Mouse (Mus musculus): ENCODE measurements around the gene Hoxd11.

The Hoxd11 gene

DNA sequence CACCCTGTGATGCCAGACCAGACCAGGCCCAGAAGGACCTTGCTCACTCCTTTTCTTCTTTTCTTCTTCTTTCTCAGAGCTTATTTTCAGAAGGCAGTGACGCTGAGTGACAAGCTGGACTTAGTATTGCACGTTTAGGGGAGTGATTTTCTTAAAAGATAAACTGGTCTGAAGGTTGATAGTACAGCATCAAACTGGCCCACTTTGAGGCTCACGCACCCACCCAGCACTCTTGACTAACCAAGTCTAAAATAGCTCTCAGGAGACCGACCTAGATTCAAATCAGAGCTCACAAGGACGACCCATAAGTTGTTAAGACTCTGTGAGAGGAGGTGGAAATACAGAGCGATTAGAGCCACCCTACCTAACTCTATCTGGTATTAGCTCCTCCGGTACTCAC is 12.9 kb upstream of the Hoxd11 start:
- no peak for DNase-seq (ENCODE audit: low read depth)

- DNase-seq (ENCODE audit: low read depth): no peak
Observed at GRCm38 (mm10) chr2:74667191-74667841, 12.0 kb upstream of the Hoxd11 start.

DNA sequence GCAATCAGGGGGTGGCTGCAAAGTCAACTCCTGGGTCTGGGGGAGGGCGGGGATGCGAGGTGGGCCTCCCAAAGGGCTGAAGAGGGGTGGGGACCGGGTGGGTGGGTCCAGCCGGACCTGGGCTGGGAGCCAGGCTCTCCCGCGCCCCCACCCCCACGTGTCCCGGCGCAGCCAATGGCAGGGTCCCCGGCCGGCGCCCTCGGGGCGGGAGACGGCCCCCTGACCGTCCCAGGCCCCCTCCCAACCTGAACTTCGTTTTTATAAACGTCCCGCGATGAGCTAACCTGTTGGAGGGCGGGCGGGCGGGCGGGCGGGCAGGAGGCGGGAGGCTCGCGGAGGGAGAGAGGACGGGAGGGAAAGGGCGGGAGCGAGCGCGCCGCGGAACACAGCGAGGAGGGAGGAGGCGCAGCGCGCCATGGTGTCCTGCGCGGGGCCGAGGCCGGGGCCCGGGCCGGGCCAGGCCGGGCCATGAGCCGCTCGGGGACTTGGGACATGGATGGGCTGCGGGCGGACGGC is 11.5 kb upstream of the Hoxd11 start, which contains the start of gene Hoxd13:
Gene Hoxd13, plus strand, starts transcription at position 469 of the 516 bp plus-strand sequence.
- DNase-seq (ENCODE audit: low read depth): no peak

DNA sequence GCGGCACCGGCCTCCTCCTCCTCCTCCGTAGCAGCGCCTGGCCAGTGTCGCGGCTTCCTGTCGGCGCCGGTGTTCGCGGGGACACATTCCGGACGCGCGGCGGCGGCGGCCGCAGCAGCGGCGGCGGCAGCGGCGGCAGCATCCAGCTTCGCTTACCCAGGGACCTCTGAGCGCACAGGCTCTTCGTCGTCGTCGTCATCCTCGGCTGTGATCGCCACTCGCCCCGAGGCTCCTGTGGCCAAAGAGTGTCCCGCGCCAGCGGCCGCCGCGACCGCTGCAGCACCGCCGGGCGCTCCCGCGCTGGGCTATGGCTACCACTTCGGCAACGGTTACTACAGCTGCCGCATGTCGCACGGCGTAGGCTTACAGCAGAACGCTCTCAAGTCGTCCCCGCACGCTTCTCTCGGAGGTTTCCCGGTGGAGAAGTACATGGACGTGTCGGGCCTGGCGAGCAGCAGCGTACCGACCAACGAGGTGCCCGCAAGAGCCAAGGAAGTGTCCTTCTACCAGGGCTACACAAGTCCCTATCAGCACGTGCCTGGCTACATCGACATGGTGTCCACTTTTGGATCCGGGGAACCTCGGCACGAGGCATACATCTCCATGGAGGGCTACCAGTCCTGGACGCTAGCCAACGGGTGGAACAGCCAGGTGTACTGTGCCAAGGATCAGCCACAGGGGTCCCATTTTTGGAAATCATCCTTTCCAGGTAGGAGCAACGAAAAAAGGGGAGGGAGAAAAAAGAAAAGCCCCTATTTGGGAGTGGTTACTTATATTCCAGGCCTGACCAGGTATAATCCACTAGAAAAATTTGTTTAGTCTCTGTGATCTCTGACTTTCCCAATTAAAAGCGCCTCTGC is 10.8 kb upstream of the Hoxd11 start:
- DNase-seq (ENCODE audit: low read depth): no peak

DNA sequence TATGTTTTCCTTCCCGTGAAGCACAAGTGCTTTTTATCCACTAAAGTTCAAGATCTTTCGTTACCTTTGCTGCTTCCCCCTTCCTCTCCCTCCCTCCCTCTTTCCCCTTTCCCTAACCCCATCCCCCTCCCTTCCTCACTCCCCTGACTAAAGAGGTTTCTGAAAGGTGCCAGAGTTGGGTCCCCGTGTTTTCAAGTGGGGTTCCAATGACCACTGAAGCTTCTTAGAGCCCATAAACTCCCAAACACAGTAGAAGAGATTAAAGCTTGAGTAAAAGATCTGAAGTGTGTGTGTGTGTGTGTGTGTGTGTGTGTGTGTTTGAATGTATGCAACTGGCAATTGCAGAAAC is 10.2 kb upstream of the Hoxd11 start:
- DNase-seq (ENCODE audit: low read depth): no peak

DNA sequence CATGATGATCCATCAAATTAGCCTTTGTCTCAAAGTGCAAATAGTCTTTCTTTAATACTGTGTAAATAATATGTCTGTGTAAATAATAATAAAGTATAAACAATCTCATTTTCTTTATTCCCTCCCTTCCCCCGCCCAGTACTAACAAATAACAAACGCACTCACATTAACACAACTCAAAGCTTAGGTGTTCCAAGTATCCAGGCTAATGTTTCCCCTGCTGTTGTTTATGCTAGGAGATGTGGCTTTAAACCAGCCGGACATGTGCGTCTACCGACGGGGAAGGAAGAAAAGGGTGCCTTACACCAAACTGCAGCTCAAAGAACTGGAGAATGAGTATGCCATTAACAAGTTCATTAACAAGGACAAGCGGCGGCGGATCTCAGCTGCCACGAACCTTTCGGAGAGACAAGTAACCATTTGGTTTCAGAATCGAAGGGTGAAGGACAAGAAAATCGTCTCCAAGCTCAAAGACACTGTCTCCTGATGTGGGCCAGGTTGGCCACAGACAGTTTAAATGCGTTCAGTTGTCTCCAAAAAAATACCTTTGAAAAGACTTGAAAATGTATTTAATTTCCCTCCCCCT is 9.6 kb upstream of the Hoxd11 start:
- no peak for DNase-seq (ENCODE audit: low read depth)

DNA sequence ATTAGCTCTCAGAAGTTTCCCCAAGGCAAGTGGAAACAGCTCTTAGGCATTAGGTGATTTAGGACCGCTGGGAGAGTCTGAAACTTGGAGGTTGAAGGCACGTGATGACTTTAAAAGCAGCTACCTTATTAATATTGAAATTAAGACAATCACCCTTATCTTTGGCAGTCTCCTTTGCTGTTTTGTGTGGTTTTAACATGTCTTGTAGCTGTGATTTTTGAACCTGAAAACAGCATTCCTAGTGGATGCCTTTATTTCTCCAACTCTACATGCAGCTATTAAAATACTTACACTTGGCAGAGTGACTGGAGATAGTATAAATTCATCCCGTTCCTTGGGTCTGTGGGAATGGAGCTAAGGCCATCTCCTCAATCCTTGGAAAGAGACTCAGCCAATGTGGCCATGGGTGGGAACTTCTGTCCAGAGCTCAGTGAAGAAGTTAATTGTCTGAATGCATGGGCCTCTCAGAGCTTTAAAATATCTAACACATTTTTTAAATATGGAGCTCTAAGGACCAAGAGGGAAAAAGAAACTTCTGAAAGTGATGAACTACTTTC is 8.6 kb upstream of the Hoxd11 start:
- no peak for DNase-seq (ENCODE audit: low read depth)

DNA sequence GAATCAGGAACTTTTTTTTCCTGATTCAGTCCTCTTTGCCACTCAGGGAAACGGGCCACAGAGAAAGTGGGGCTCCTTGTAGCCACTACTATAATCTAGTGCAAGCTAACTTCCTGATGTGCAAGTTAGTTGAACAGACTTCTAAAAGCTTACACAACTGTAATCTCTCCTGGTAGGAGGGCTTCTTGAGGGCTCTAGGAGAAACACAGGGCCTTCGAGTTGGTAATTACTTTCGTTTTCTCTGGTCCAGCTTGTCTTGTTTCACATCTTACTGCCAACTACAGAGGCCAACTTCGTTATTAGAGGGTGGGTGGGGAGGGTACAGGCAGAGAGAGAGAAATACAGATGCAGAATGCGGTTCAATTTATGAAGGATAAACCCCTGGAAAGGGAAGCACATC is 7.5 kb upstream of the Hoxd11 start:
- no peak for DNase-seq (ENCODE audit: low read depth)

DNA sequence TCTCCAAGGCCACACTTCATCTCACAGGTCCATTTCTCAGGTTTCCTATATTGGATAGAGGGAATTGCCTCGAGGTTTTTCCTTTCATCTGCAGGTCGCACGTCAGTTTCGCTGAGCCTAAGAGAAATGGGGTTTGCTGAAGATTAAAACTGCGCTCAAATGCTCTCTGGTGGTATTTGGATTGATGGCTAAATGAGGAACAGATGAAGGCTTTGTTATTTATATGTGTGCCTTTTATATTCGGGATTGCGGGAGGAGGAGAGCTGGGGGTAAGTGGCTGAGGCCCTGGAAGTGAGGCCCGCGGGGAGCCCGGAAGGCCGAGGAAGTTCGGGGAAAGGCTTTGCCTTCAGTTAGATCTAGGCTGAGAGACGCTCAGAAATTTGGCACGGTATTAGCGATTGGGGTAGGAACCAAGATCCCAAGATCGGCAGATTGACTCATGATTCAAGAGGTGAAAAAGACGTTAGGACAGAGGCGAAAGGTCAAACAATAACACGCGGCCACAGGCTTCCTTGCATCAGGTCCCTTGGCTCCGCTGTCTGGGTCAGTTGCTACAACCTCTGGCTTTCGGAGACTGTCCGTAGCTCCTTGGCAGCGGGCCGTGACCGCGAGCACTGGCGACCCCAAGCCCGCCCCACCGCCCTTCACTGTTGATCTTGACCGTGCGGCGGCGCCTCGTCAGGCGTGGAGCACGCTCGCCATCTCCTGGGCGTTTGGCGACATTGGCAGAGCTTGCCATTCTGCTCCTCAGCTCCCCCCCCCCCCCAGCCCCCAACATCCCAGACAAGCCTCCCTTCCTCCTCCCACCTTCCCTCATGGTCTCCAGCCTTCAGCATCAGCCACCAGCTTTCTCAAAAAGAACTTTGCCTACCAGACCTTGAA is 6.6 kb upstream of the Hoxd11 start:
- DNase-seq (ENCODE audit: low read depth): peak; percentile 67

DNA sequence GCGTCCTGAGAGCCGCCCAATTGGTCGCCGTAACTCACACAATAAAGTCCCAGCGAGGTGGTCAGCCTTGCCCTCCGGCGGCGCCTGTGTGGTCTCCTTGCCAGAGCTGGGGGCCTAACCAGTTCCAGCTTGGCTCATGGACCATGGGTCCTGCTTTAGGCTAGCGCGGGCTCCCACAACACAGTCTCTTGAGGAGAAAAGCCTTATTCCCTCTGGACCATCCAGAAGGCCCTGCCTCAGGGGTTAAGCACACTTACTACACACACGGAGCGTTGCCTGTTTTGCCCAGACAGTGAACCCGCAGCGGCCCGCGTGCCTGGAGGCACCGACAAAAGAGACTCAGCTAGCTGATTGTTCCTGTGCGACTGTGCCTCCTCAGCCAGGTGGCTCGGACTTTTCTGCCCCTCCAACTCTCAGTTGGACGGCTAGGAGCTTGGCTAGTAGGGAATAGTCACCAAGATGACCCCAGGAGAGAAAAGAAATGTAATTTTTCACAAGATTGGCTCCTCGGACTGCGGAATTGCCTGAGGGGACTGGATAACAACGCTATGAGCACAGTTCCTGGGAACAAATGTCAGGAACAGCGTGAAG is 5.4 kb upstream of the Hoxd11 start:
- DNase-seq (ENCODE audit: low read depth): no peak

DNA sequence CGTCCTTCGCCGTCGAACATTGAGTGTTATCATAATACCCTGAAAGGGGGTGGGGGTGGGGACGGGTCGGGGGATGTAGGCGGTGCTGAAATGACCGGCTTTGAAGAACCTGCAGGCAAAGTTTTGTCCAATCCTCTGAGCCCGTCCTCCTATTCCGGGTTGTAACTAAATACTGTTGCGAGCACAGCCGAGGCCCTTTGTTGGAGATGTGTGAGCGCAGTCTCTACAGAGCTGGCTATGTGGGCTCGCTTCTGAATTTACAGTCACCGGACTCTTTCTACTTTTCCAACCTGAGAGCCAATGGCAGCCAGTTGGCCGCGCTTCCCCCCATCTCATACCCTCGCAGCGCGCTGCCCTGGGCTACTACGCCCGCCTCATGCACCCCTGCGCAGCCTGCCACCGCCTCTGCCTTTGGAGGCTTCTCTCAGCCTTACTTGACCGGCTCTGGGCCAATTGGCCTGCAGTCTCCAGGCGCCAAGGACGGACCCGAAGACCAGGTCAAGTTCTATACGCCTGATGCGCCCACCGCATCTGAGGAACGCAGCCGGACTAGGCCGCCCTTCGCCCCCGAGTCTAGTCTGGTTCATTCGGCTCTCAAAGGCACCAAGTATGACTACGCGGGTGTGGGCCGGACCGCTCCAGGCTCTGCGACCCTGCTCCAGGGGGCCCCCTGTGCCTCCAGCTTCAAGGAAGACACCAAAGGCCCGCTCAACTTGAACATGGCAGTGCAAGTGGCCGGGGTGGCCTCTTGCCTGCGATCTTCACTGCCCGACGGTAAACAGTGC is 4.3 kb upstream of the Hoxd11 start, which contains the start of gene Hoxd12:
Gene Hoxd12, plus strand, starts transcription at position 133 of the 785 bp plus-strand sequence.
- no peak for DNase-seq (ENCODE audit: low read depth)

DNA sequence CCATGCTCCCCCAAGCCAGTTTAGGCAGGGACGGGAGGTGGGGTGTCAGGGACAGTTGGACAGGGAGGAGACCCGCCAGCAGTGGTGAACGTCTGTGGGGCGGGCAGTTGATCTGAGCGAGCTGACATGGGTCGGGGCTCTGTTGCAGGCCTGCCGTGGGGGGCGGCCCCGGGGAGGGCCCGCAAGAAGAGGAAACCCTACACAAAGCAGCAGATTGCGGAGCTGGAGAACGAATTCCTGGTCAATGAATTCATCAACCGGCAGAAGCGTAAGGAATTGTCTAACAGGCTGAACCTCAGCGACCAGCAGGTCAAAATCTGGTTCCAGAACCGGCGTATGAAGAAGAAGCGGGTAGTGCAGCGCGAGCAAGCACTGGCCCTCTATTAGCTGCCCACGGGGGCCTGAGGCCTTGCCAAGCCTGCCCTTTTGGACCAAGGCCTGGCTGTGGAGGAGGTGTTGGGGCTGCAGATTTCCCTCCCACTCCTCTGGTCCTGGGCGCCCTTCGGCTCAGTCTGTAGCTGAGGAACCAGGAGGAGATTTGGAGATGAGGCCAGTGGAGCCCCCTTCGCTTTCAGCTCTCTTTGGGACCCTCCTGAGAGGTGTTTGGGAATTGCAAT is 3.6 kb upstream of the Hoxd11 start:
- DNase-seq (ENCODE audit: low read depth): no peak

- DNase-seq (ENCODE audit: low read depth): no peak
Observed at GRCm38 (mm10) chr2:74676376-74677052, 2.8 kb upstream of the Hoxd11 start.

- no peak for DNase-seq (ENCODE audit: low read depth)
Observed at GRCm38 (mm10) chr2:74677106-74677505, 2.3 kb upstream of the Hoxd11 start.

- no peak for DNase-seq (ENCODE audit: low read depth)
Observed at GRCm38 (mm10) chr2:74679596-74679971, 227 bp downstream of the Hoxd11 start.

GRCm38 (mm10) chr2:74679980-74680379 is 623 bp downstream of the Hoxd11 start:
- no peak for DNase-seq (ENCODE audit: low read depth)

DNA sequence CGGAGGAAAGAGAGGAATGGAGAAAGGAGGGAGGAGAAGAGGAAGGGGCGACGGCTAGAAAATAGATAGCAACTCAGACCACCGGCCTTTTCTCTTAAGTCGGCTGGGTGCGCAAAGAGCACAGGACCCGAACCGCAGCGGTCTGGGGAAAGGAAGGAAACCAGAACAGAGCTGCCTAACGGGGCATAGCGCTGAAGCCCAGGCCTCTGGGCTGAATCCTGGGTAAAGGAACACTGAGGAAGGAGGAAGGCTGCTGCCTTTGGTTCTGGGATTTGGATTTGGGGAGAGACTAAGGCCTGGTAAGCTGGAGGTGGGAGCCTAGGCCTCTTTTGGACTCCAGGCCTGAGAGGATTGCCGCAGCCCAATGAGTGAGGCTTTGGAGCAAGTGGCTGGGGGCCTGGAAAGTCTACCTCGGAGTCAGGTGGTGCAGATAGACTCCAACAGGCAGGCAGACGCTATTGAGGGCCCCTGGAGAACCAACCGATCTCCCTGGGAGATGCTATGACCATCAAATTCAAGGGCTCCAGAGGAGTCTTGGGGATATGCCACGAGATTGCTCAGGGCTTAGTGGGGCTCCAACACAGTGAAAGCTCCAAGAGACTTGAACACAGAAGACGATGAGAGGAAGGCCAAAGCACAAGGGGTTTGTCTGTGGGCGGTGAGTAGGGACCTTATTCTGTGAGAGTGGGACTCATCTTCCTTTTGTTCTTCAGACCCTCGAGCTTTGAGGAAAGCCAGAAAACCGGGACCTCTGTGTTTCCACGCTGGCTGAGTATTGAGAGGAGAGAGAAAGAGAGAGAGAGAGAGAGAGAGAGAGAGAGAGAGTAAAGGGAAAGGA is 1.4 kb downstream of the Hoxd11 start:
- DNase-seq (ENCODE audit: low read depth): no peak
